ENCODE assay signal across 13 mouse cellular contexts in the genomic region with DNA sequence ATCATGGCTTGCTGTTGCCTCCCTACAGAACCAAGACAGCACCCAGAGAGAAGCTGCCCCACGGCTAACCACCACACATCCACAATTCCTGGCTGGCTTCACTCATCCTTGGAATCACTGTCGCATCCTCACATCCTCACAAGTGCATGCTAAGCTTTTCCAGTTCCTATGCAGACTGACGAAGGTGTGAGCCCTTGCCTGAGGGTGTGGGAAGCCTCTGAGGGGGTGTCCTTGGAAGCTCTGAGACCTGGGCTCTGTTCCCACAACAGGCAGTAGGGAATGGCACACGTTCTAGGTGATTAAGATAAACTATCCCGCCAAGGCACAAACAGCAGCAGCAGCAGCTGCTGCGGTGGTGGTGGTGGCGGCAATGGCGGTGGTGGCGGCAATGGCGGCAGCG.
"Had no signal": no experiment of that assay in that cellular context is flagged by ENCODE, and none has a peak within 500 bp of the region (broad histone marks: within the 10 kb centered on the region; RNA-seq: fewer than 3 reads in every experiment).

No protein-coding gene starts in this region.

- H3K27me3 ChIP-seq: liver, embryonic 15.5 days; midbrain, embryonic 13.5 days had no signal

- H3K4me1 ChIP-seq: liver, embryonic 15.5 days had no signal

- H3K4me2 ChIP-seq: liver, embryonic 11.5 days; liver, embryonic 15.5 days; midbrain, embryonic 13.5 days had no signal

- H3K9me3 ChIP-seq: limb, embryonic 10.5 days; liver, embryonic 15.5 days; midbrain, embryonic 13.5 days had no signal

- DNase-seq: kidney, adult 18-20 months; kidney, postnatal 14 days; lung, adult 2 months; lung, postnatal 36 days; right cerebral cortex, postnatal 25 days; thymus, adult 18-20 months; thymus, postnatal 25 days had no signal

- H3K4me3 ChIP-seq: limb, embryonic 10.5 days; liver, embryonic 15.5 days; midbrain, embryonic 13.5 days had no signal

- H3K9ac ChIP-seq: liver, embryonic 15.5 days; midbrain, embryonic 13.5 days had no signal

- H3K36me3 ChIP-seq: limb, embryonic 10.5 days; liver, embryonic 15.5 days; midbrain, embryonic 13.5 days had no signal

- ATAC-seq: lung, postnatal 0 days; midbrain, embryonic 13.5 days had no signal

- H3K27ac ChIP-seq: limb, embryonic 10.5 days; liver, embryonic 15.5 days; midbrain, embryonic 13.5 days; stomach, postnatal 0 days had no signal
